Mouse (Mus musculus) lung, postnatal 0 days (tissue): ENCODE measurements at regions not wholly inside any gene's neighbourhood (a gene's known extent, or its start where the extent isn't known, plus 50 kb on each side); places are given as distances from the start of the nearest gene placed in this dataset.

Experiments
- CTCF ChIP-seq: IDR thresholded peaks from 2 replicates; pipeline ENCODE4 v1.5.1; 2016; ENCODE audit warnings: antibody characterized with exemption, mild to moderate bottlenecking
- EP300 ChIP-seq: IDR thresholded peaks from 2 replicates; pipeline ENCODE4 v1.6.1; 2016; ENCODE audit warnings: antibody characterized with exemption, mild to moderate bottlenecking, control low read depth

GRCm38 (mm10) chr4:8961851-8962250, 723.0 kb upstream of the Car8 start:
- TF ChIP-seq CTCF, result no peak
- TF ChIP-seq EP300, result no peak
